ENCODE assay signal across 8 mouse cellular contexts in genomic region chr11:119156481-119157254, GRCm38 (mm10).
DNase-seq lines count a peak whose midpoint lies in the region; TF ChIP-seq lines count a peak whose summit lies in the region.

No protein-coding gene starts in this region.

- intact Hi-C loops in left cerebral cortex, postnatal 25 days (cut with DNase I) = no loop called here

- peak overlapping the region; percentile 84 for H3K27ac ChIP-seq in hindbrain, embryonic 10.5 days
- no peak overlapping the region for H3K27ac ChIP-seq in thymus, adult 2 months (ENCODE audit: control insufficient read depth, insufficient read depth, low read length)

- peak; percentile 31 to 51 for DNase-seq in layer of hippocampus, postnatal 14 days (ENCODE audit: low spot score in 2 of 2)
- DNase-seq in layer of hippocampus, adult 11-12 months (ENCODE audit: low spot score) = no peak
- peak; percentile 69 for DNase-seq in hindbrain, embryonic 10.5 days (ENCODE audit: low spot score)
- peak; percentile 40 to 70 for DNase-seq in kidney, postnatal 36 days
- peak; percentile 68 for DNase-seq in retina, embryonic 14.5 days (ENCODE audit: low spot score)
- DNase-seq in thymus, adult 2 months = no peak
- no peak for DNase-seq in left cerebral cortex, postnatal 25 days (ENCODE audit: low spot score in 2 of 2)
- no peak for DNase-seq in T-cell, adult 2 months (ENCODE audit: low spot score)

- WGBS in hindbrain, embryonic 10.5 days = 8% methylated on average over 24 of the region's 24 CpGs
- 94% methylated on average over 24 of the region's 24 CpGs for WGBS in thymus, adult 2 months

- no peaks in the 10 kb centered on the region for H3K9me3 ChIP-seq in hindbrain, embryonic 10.5 days

- peaks cover 45% of the 10 kb centered on the region for H3K27me3 ChIP-seq in hindbrain, embryonic 10.5 days (ENCODE audit: insufficient read depth, poor library complexity, severe bottlenecking)
- H3K27me3 ChIP-seq in thymus, adult 2 months (ENCODE audit: control insufficient read depth, insufficient read depth, low read length) = no peaks in the 10 kb centered on the region

- peak overlapping the region; percentile 37 for H3K4me3 ChIP-seq in hindbrain, embryonic 10.5 days
- no peak overlapping the region for H3K4me3 ChIP-seq in thymus, adult 2 months (ENCODE audit: control insufficient read depth, insufficient read depth, low read length)

- peaks cover 73% of the 10 kb centered on the region for H3K4me1 ChIP-seq in hindbrain, embryonic 10.5 days (replicated peaks)
- peaks cover 9% of the 10 kb centered on the region; the same call in 1 of the 2 replicates for H3K4me1 ChIP-seq in thymus, adult 2 months (replicated peaks; ENCODE audit: control insufficient read depth, insufficient read depth, low read length)

- peaks cover 44% of the 10 kb centered on the region for H3K36me3 ChIP-seq in hindbrain, embryonic 10.5 days
- H3K36me3 ChIP-seq in thymus, adult 2 months (ENCODE audit: control insufficient read depth, insufficient read depth, low read length) = no peaks in the 10 kb centered on the region

- TF ChIP-seq POLR2A in thymus, adult 2 months (IDR thresholded peaks at IDR 0.05; ENCODE audit: control insufficient read depth, extremely low read depth, insufficient read depth, low read length, poor library complexity) = no peak

- TF ChIP-seq CTCF in thymus, adult 2 months (IDR thresholded peaks at IDR 0.05; ENCODE audit: borderline replicate concordance, control insufficient read depth, extremely low read depth, insufficient read depth, low read length, poor library complexity) = no peak

Comparison
In these comparisons a context has a peak if more than half of its experiments do, and no peak if none do; other contexts are left out.
1. DNase-seq: peak in layer of hippocampus, postnatal 14 days (2 of 2), hindbrain, embryonic 10.5 days (single experiment), kidney, postnatal 36 days (2 of 2) and retina, embryonic 14.5 days (single experiment); none in layer of hippocampus, adult 11-12 months (single experiment), thymus, adult 2 months (single experiment), left cerebral cortex, postnatal 25 days (0 of 2) and T-cell, adult 2 months (single experiment).